Mouse (Mus musculus) left cerebral cortex, adult 11 months (tissue): ENCODE data around the gene Hdhd3.

Source experiments
- DNase-seq: peaks from one replicate; pipeline ENCODE4 v3.0.0; 2022; ENCODE audit warnings: low spot score

Hdhd3 gene

DNA sequence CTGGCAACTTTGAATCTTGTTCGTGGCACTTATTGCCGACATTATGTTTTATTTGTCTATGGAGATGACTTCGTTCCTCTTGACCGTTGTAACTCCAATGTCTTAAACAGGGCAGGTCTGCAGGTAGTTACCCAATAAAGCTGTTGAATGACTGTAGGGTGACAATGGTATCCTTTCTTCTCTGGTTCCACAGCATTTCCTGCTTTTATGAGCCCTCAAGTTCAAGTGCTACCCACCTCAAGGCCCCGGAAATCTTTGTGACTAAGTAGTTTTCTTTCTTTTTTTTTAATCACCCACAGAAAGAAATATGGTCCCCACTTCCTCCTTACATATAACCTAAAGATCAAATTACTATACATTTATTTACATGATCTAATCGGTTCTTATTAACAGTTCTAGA, 27.5 kb downstream of the Hdhd3 start:
- DNase-seq, result no peak

DNA sequence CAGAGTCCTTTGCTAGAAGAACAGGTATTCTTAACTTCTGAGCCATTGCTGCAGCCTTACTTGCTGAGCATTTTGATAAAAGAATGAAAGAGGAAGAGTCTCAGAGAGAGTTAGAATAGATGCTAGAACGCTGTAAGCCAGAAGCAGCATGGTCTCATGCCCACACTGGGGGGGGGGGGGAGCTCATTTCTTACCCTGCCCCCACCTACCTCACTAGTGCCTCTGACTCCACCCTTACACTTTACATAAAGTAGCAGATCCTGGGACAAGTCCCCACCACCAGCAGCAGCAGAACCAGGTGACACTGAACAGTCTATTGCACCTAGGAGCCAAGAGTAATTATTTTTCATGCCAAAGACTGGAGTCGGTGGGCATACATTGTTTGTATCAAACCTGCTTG, 28.1 kb downstream of the Hdhd3 start:
- DNase-seq, result no peak

DNA sequence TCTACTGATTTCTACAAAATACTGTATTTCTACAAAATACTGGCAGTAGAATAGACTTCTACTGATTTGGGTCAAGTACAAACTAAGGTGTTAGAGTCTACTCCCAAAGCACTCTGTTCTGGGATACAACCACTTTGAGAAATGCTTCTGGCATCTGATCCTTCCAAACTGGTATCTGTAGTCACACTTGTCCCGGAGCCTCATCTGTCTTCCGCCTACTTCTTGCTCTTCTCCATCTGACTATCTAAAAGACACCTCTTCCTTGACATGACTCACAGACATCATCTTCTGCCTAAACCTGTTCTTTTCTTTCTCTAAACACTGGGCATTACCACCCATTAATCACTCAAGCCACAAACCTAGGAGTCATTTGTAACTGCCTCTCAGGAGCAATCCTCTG, 31.2 kb downstream of the Hdhd3 start:
- DNase-seq, result peak; percentile 31

DNA sequence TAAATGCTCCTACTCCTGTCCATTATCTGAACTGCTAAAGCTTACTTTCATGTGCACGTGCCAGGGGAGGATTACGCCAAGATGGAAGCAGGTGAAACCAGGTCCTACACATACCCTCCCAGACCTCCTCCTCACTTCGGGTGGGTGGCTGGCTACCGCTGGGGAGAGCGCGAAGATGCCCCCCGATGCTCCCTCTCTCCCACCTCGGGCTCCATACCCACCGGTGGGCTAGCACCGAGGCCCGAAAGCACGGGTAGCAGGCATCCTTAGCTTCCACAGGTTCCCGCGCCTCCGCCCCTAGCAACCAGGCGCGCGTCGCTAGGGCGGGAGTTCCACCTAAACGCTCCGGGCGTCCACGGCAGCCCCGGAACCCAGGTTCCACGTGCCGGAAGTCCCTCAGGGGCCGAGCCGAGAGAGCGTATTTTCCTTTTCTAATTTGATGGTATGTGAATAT, 32.6 kb downstream of the Hdhd3 start, which contains the start of gene Wdr31:
TSS of gene Wdr31 (minus strand) at position 299 of the 454 bp plus-strand sequence.
- DNase-seq, result peak; percentile 70

DNA sequence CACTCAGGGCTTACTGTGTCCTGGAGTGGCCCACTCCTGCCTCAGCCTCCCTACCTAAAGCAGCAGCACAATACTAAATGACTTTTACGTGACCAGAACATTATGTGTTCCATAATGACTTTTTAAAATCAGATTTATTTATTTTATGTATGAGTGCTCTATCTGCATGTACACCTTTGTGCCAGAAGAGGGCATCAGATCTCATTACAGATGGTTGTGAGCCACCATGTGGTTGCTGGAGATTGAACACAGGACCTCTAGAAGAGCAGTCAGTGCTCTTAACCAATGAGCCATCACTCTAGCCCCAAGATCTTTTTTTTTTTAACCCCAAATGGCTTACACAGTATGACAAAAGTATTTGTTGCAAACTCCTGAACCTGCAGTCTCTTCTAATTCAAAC, 35.1 kb downstream of the Hdhd3 start:
- no peak for DNase-seq

DNA sequence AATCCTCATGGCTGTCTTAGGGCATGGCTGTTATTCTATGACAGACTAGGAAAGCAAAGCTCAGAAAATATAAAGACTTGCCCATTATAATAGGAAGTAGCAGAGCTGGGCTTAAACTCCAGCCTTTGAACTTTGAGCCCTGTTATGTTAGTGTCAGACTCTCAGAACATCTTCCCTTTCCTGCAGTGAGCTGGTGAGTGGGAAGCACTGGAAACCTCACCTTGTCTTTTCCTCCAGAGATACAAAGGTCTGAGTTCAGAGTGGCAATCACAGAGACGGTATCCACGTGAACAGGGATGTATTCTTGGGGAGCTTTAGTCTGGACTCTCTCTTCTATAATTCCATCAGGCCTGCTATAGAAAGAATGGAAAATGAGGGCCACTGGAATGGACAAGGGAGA, 40.1 kb downstream of the Hdhd3 start:
- no peak for DNase-seq

DNA sequence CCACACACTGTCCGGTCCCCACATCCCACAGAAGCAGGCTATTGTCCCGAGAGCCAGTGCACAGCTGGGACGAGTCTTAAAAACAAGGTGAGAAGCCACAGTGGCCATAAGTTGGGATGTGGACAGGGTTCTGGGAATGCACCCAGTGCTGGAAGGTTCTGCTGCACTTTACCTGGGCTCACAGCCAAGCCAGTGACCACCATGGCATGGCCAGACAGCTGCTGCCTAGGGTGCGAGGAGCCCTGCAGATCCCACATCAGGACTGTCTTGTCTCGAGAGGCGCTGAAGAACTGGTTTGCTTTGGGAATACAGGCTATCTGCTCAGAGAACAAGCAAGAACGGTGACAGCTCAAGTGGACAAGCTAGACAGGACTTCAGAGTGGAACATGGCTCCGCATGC, 42.9 kb downstream of the Hdhd3 start:
- no peak for DNase-seq

DNA sequence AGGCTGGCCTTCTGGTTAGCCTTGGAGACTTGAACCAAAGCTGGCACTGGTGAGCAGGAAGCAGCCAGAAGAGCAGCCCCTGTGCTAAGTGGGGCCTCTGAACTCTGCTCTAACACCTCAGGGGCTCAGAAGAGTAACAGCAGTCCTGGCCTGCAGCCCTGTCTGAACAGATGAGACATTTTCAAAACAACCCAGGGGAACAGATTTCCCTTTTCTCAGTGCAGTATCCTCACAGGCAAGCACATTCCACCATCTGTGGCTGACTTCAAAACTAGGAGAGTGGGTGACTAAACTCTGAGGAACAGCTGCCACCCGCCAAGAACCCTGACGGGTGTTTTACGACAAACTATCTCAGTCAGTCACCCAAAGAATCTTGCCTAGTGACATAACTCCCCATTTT, 44.2 kb downstream of the Hdhd3 start:
- peak; percentile 25 for DNase-seq

DNA sequence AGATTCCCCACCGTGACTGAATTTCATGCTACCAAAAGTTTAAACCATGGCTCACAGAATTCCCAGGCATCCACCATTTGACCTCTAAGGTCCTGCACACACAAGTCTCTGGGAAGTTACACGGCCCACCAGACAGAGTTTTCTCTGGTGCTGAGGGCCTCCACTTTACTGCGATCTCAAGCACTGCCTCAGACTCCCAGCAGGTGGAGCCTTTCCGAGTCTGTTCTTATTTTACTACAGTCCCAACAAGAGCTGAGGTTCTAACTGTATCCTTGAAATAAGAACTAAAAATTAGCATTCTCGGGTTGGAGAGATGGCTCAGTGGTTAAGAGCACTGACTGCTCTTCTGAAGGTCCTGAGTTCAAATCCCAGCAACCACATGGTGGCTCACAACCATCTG, 48.3 kb downstream of the Hdhd3 start:
- DNase-seq, result no peak
